Mouse (Mus musculus) layer of hippocampus, postnatal 10 days (tissue): ENCODE results near the gene Rbak. TPM values are rescaled to one million over a fixed set of nuclear protein-coding genes. Genes with fewer than 3 reads are reported as not detected.
"Not testable (repeated sequence)": the region's sequence is repeated elsewhere in the genome, so short reads cannot be mapped to it uniquely, and the experiment has no call there.

Experiments used
- DNase-seq, 2 experiments: peaks; one replicate each; pipeline ENCODE4 v3.0.0; 2021; ENCODE audit warnings: low spot score in 2 of 2
- microRNA-seq, 2 experiments: library from miRNA; unstranded; fragments of <30 nt; microRNA quantifications; one replicate each; pipeline ENCODE4 v1.2.0; 2021
- total RNA-seq, 2 experiments: library from RNA; stranded (reverse); gene quantifications; 2 replicates each; pipeline ENCODE4 v1.2.3; 2021

Gene Rbak
- total RNA-seq, 2 experiments from 2014 or later = 16.8 to 17.5 TPM

DNA sequence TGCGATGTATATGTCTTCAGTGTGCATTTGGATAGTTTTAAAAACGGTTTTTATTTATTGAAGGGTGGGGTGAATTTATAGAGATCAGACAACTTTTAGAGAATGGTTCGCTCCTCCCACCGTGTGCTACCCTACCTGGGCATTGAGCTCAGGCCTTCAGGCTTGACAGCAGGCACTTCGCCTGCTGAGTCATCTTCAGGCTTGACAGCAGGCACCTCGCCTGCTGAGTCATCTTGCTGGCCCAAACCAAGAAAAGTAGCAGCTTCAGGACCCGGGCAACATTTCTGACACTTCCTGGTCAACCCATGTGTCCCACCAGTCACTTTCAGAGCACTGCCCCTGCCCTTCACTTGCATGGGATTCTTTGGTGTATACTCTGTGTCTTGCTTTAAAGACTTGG, 45.5 kb downstream of the Rbak start:
- no peak for DNase-seq

DNA sequence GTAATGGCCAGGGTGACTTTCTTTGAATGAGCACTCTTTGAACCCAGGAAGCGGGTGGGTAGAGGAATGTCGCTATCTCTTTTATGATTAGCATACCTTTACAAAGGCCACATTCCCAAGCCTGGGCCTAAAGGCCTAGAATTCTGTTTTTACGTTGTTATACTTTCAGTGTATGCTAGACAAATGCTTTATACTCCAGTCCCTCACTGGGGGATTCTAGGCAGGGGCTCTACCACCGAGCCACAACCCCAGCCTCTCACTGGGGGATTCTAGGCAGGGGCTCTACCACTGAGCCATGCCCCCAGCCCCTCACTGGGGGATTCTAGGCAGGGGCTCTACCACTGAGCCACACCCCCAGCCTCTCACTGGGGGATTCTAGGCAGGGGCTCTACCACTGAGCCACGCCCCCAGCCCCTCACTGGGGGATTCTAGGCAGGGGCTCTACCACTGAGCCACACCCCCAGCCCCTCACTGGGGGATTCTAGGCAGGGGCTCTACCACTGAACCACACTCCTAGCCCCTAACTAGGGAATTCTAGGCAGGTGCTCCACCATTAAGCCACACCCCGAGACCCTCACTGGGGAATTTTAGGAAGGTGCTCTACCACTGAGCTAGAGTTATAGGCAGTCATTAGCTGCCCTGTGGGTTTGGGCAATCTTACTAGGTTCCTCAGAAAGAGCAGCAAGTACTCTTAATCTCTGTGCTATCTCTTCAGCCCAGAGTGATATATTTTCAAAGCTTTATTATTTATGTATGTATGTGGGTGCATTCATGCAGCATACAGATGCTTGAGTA, 46.2 kb downstream of the Rbak start:
- DNase-seq = not testable (repeated sequence)

DNA sequence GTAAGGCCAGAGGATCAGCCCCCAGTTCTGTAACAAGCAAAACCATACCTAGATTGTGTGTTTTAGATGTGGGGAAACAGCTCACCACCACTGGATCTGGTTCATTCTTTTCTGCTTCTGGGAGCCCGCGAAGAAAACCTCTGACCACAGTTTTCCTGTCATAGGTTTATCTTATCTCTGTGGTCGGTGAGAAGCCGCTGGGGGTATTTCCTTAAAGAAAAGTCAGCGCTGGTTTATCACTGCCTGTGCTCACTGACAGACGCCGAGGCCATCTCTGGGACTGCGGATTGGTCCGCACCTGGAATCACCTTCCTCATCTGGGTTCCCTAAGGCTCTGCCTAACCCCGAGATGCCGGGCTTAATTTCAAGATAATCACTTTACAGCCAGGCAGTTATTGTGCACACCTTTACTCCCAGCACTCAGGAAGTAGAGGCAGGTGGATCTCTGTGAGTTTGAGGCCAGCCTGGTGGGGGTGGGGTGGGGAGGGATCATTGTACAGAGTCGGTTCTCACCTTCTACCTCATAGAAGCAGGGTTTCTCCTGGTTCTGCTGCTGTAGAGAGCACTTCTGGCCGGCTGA, 47.5 kb downstream of the Rbak start:
- DNase-seq = no peak

DNA sequence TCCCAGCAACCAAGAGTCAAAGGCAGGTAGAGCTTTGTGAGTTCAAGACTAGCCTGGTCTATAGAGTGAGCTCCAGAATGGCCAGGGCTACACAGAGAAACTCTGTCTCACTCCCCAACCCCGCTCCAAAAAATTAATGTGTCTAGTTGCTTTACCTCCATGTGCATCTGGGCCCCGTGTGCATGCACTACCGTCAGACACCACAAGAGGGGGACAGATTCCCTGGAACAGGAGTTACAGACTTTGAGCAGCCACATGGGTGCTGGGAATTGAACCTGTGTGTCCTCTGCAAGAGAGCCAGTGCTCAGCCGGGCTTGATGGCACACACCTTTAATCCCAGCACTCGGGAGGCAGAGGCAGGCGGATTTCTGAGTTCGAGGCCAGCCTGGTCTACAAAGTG, 50.2 kb downstream of the Rbak start:
- no peak for DNase-seq

DNA sequence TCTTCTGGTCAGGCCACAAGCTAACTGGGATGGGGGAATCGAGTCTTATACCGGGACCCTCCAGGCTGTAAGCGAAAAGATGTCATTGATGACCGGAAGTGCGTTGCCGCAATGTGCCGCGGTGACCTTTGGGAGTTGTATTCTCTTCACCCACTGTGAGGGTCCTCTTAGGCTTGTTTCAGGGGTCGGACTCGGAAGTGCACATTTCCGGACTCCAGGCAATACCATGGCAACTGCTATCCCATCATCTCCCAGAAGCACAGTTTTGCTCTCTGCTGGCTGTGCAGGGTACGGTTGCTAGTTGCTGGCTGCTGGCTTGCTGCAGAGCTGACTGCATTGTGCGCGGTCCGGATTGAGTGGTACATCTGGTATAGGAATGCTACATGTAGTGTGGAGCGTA, 51.5 kb downstream of the Rbak start:
- no peak for DNase-seq

DNA sequence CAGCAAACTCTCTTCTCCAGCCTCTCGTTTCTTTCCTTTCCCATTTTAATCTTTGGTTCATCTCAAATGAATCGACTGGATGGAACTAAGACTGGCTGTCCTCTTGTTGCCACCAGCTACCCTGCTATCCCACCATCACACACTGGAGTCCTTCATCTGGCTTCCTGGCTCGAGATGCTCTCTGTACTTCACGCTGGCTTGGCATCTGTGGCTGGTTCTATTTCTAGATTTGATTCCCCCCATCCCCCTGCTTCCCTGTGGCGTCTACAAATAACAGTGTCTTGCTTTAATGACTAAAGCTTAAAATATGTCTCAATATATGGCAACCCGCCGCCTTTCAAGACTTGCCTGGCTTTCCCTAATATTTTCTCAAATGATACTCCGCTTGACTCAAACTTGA, 52.7 kb downstream of the Rbak start:
- DNase-seq = peak in 1 of 2 experiments; percentile 14

DNA sequence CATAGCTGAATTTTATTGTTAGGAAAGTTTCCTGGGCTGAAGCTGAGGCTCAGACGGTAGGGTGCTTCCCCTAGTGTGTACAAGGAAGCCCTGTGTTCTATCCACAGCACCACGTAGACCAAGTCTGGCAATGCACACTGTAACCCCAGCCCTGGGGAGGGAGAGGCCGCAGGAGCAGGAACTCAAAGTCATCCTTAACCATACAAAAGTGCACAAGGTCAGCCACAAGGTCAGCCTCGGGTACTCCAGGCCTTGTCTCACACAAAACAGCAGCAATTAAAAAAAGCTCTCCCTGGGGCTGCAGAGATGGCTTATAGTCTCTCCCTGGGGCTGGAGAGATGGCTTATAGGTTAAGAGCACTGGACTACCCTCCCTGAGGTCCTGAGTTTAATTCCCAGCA, 53.7 kb downstream of the Rbak start:
- no peak for DNase-seq

DNA sequence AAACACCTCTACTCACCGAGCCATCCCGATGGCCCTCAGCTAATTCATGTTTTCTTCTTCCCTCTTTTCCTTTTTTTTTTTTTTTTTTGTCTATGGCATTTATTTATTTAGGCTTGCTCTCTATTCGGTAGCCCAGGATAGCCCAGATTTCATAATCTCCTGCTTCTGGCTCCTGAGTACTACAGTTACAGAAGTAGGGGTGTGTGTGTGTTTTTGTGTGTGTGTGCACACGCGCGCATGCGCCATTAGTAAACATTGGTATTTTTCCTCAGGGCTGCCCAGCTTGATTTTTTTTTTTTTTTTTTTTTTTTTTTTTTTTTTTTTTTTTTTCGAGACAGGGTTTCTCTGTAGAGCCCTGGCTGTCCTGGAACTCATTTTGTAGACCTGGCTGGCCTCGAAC, 54.5 kb downstream of the Rbak start:
- DNase-seq = no peak

DNA sequence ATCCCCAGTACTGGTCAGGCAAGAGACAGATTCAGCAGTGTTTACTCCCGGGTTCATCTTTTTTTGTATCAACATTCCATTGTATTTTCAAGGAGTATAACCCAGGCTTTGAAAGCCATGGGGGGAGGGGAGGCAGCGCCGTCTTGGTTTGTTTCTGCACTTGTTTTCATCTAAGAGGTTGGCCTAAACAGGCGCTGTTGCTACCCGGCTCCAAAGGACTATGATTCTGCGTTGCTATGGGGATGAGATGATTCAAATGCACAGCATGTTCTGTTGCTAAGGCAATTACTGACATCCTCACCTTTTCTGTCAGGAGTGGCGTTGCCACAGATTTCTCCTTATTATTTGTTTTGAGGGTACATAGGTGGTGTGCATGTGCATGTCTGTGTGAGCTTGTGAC, 55.0 kb downstream of the Rbak start:
- peak; percentile 28 for DNase-seq

DNA sequence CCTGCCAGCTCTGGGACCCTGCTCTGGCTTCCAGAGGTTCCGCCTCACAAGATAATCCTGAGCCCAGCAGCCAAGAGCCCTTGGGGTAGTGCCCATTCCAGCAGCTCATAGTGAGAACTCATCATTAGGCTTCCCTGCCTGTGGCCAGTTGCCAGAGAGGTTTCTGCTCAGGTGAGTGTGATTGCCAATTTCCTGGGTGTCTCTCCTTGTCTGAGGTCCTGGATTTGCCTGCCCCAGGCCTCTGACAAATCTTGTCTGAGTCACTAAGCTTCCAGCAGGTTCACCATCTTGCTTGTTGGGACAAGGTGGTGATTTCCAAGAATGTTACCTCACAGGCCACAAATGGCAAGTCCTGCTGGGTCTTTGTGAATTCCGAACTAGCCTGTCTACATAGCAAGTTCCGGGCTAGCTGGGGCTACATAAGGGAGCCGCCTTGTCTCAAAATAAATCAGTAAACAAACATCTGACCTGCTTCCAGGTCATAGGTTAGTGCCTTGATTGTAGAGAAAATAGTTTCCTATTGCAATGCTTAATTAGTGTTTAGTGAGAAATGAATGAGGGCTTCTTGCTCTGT, 55.7 kb downstream of the Rbak start:
- no peak for DNase-seq

DNA sequence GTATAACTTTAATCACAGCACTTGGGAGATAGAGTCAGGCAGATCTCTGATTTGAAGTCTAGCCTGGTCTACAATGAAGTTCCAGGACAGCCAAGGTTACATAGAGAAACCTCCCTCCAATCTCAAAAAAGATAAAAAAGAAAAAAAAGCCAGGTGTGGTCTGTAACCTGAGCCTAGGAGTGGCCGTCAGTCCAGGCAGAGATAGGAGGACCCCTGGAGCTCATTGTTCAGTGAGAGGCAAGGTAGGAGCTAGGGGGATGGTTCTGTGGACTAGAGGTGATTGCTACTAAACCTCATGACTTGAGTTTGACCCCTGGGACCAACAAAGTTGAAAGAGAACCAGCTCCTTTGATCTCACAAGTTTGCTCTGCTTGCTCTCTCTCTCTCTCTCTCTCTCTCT, 57.9 kb downstream of the Rbak start:
- DNase-seq = no peak

Small RNA genes lying within 50 kb of the gene (microRNA-seq; reads per million reads assigned to microRNA genes)
- 0 reads per million in 2 experiments for gene Gm44405

Other genes starting within 250 kb of the Rbak start
- 100 to 1,000 TPM; 420 to 424 TPM for gene Fscn1, start 220.4 kb downstream of the Rbak start, total RNA-seq
- gene Rnf216, start 67.8 kb downstream of the Rbak start, total RNA-seq = 10 to 100 TPM; 42.4 to 44.5 TPM
- gene Olfr718-ps1, start 33.2 kb downstream of the Rbak start, total RNA-seq = under 1 TPM; 0.25 to 0.32 TPM
- gene Spdye4b, start 242 bp upstream of the Rbak start, total RNA-seq = not detected
- not detected for gene Spdye4a, start 46.1 kb upstream of the Rbak start, total RNA-seq
- 10 to 100 TPM; 22.8 to 25.1 TPM for gene Zfp12, start 54.4 kb upstream of the Rbak start, total RNA-seq
- 10 to 100 TPM; 21.8 to 24.4 TPM for gene Zfp316, start 89.2 kb upstream of the Rbak start, total RNA-seq
- 1 to 10 TPM; 9.4 to 9.9 TPM for gene Zfp853, start 112.8 kb upstream of the Rbak start, total RNA-seq
- gene E130309D02Rik, start 134.6 kb upstream of the Rbak start, total RNA-seq = 10 to 100 TPM; 22.5 to 22.8 TPM
- 10 to 100 TPM; 48.0 to 51.5 TPM for gene Zdhhc4, start 148.5 kb upstream of the Rbak start, total RNA-seq
- 1 to 10 TPM; 3.4 to 4.9 TPM for gene Grid2ip, start 176.6 kb upstream of the Rbak start, total RNA-seq
- gene Kdelr2, start 223.1 kb upstream of the Rbak start, total RNA-seq = 10 to 100 TPM; 48.8 to 53.8 TPM